Mouse (Mus musculus) midbrain, embryonic 16.5 days (tissue): Measurements from ENCODE around the gene Smarcd3. TPM values are rescaled to one million over a fixed set of nuclear protein-coding genes. Genes with fewer than 3 reads are reported as not detected.

ENCODE experiments used
- ATAC-seq: fragments of 200-750 bp; cut with Nextera tagmentation; 2 replicates; pipeline ENCODE4 v1.8.0; 2017; ENCODE audit warnings: moderate TSS enrichment
- H3K27ac ChIP-seq: fragments of 300-500 bp; sonication (generic); 2 replicates; pipeline ENCODE4 v1.5.1; 2014; ENCODE audit warnings: mild to moderate bottlenecking, low read length, mixed read lengths
- H3K27me3 ChIP-seq: fragments of 300-500 bp; sonication (generic); 2 replicates; pipeline ENCODE4 v1.6.1; 2014; ENCODE audit warnings: low read depth, low read length, mixed read lengths; ENCODE audit not compliant: control insufficient read depth, insufficient read depth
- H3K36me3 ChIP-seq: fragments of 300-500 bp; sonication (generic); 2 replicates; pipeline ENCODE4 v1.6.1; 2014; ENCODE audit warnings: mild to moderate bottlenecking, low read length, moderate library complexity, mixed read lengths; ENCODE audit not compliant: control insufficient read depth, insufficient read depth
- H3K4me1 ChIP-seq: fragments of 300-500 bp; sonication (generic); 2 replicates; pipeline ENCODE4 v1.6.1; 2014; ENCODE audit warnings: mild to moderate bottlenecking, low read length, mixed read lengths; ENCODE audit not compliant: control insufficient read depth, insufficient read depth
- H3K4me2 ChIP-seq: fragments of 300-500 bp; sonication (generic); 2 replicates; pipeline ENCODE4 v1.6.1; 2014; ENCODE audit warnings: mild to moderate bottlenecking, low read length, mixed read lengths
- H3K4me3 ChIP-seq: fragments of 300-500 bp; sonication (generic); 2 replicates; pipeline ENCODE4 v1.5.1; 2014; ENCODE audit warnings: low read depth, mild to moderate bottlenecking, low read length, moderate library complexity, mixed read lengths
- H3K9ac ChIP-seq: fragments of 300-500 bp; sonication (generic); 2 replicates; pipeline ENCODE4 v1.6.1; 2014; ENCODE audit warnings: low read depth, low read length, mixed read lengths
- H3K9me3 ChIP-seq: fragments of 300-500 bp; sonication (generic); replicated peaks from 2 replicates; pipeline ENCODE4 v1.6.1; 2014; ENCODE audit warnings: mild to moderate bottlenecking, low read length, mixed read lengths; ENCODE audit not compliant: control insufficient read depth, poor library complexity, severe bottlenecking
- WGBS: fragments of 180-500 bp; shearing (Covaris S2); extraction: QIAGEN DNeasy Blood & Tissue Kit; methylation state at CpG from one replicate; pipeline ENCODE4 v1.1.7; 2014; 5-methylcytosine and 5-hydroxymethylcytosine counted together
- polyA plus RNA-seq: library from polyadenylated mRNA; unstranded; fragments of >200 nt; fragmentation: Nextera tagmentation; extraction: Ambion mirVana; gene quantifications from 2 replicates; pipeline ENCODE4 v1.2.1, GENCODE M21; 2015

The Smarcd3 gene
- polyA plus RNA-seq, 1 experiment from 2014 or later = 192 TPM

GRCm38 (mm10) chr5:24649701-24650100, 25.5 kb upstream of the Smarcd3 start:
- Histone ChIP-seq H3K27me3 (no peaks in the 10 kb centered on the region), H3K4me1 (0 out of 2 replicates have a peak, but pooled peaks cover 3% of the 10 kb centered on the region), H3K4me2 (no peak overlapping the region), H3K4me3 (no peak overlapping the region), H3K9me3 (no peaks in the 10 kb centered on the region), H3K27ac (no peak overlapping the region), H3K36me3 (no peaks in the 10 kb centered on the region), H3K9ac (no peak overlapping the region)
- WGBS = 77% methylated on average over 7 of the region's 7 CpGs
- no peak for ATAC-seq

- no peaks in the 10 kb centered on the region for H3K27me3 ChIP-seq
- 59% methylated on average over 4 of the region's 4 CpGs for WGBS
- H3K27ac ChIP-seq = no peak overlapping the region
- no peak overlapping the region for H3K4me3 ChIP-seq
- no peaks in the 10 kb centered on the region for H3K9me3 ChIP-seq
- H3K4me1 ChIP-seq = 0 out of 2 replicates have a peak, but pooled peaks cover 3% of the 10 kb centered on the region
- ATAC-seq = no peak
- H3K9ac ChIP-seq = no peak overlapping the region
- no peak overlapping the region for H3K4me2 ChIP-seq
- H3K36me3 ChIP-seq = no peaks in the 10 kb centered on the region
Observed at GRCm38 (mm10) chr5:24649231-24649630, 25.0 kb upstream of the Smarcd3 start.

- no peaks in the 10 kb centered on the region for H3K9me3 ChIP-seq
- no peak overlapping the region for H3K4me2 ChIP-seq
- WGBS = 83% methylated on average over 1 of the region's 1 CpGs
- H3K36me3 ChIP-seq = no peaks in the 10 kb centered on the region
- H3K27me3 ChIP-seq = no peaks in the 10 kb centered on the region
- no peak overlapping the region for H3K27ac ChIP-seq
- H3K4me1 ChIP-seq = no peaks in the 10 kb centered on the region
- ATAC-seq = no peak
- H3K4me3 ChIP-seq = no peak overlapping the region
- no peak overlapping the region for H3K9ac ChIP-seq
Observed at GRCm38 (mm10) chr5:24645454-24645853, 21.2 kb upstream of the Smarcd3 start.

DNA sequence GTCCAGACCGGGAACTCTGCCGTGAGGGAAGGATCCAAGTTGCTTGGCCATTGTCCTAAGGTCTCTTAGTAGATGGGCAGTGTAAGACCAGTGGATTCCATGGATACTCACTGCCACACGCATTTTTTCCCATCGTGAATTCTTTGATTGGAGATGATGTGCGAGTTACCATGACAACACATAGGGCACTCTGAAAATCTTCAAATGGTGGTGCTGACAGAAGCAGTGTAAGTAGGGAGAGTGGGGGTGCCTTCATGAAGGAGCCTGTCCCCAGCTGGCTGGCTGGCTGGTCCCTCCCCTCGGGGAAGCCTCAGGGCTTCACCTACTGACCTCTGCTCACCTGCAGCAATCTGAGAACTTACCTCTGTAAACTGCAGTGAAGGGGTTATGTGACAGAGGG, 14.9 kb upstream of the Smarcd3 start:
- Histone ChIP-seq H3K4me1 (peaks cover 13% of the 10 kb centered on the region), H3K27ac (peak overlapping the region; percentile 71), H3K27me3 (no peaks in the 10 kb centered on the region), H3K36me3 (no peaks in the 10 kb centered on the region), H3K4me3 (no peak overlapping the region), H3K4me2 (no peak overlapping the region), H3K9ac (peak overlapping the region; percentile 18; the same call in 1 of the 2 replicates), H3K9me3 (no peaks in the 10 kb centered on the region)
- 53% methylated on average over 6 of the region's 6 CpGs for WGBS
- peak; percentile 71 for ATAC-seq

GRCm38 (mm10) chr5:24638131-24638530, 13.9 kb upstream of the Smarcd3 start:
- ATAC-seq = no peak
- Histone ChIP-seq H3K9ac (no peak overlapping the region), H3K4me3 (no peak overlapping the region), H3K36me3 (no peaks in the 10 kb centered on the region), H3K27ac (no peak overlapping the region), H3K9me3 (no peaks in the 10 kb centered on the region), H3K4me2 (no peak overlapping the region), H3K27me3 (no peaks in the 10 kb centered on the region), H3K4me1 (peaks cover 13% of the 10 kb centered on the region)
- WGBS = 65% methylated on average over 6 of the region's 6 CpGs

- Histone ChIP-seq H3K4me3 (no peak overlapping the region), H3K27me3 (no peaks in the 10 kb centered on the region), H3K9ac (no peak overlapping the region), H3K27ac (no peak overlapping the region), H3K36me3 (no peaks in the 10 kb centered on the region), H3K4me1 (peaks cover 13% of the 10 kb centered on the region), H3K9me3 (no peaks in the 10 kb centered on the region), H3K4me2 (no peak overlapping the region)
- WGBS = 79% methylated on average over 4 of the region's 4 CpGs
- no peak for ATAC-seq
Observed at GRCm38 (mm10) chr5:24636987-24637386, 12.8 kb upstream of the Smarcd3 start.

GRCm38 (mm10) chr5:24635526-24636141, 11.4 kb upstream of the Smarcd3 start:
- H3K36me3 ChIP-seq = no peaks in the 10 kb centered on the region
- H3K4me3 ChIP-seq = no peak overlapping the region
- no peak overlapping the region for H3K9ac ChIP-seq
- no peaks in the 10 kb centered on the region for H3K27me3 ChIP-seq
- 51% methylated on average over 6 of the region's 6 CpGs for WGBS
- ATAC-seq = no peak
- no peak overlapping the region for H3K4me2 ChIP-seq
- H3K27ac ChIP-seq = no peak overlapping the region
- no peaks in the 10 kb centered on the region for H3K9me3 ChIP-seq
- peaks cover 13% of the 10 kb centered on the region for H3K4me1 ChIP-seq

DNA sequence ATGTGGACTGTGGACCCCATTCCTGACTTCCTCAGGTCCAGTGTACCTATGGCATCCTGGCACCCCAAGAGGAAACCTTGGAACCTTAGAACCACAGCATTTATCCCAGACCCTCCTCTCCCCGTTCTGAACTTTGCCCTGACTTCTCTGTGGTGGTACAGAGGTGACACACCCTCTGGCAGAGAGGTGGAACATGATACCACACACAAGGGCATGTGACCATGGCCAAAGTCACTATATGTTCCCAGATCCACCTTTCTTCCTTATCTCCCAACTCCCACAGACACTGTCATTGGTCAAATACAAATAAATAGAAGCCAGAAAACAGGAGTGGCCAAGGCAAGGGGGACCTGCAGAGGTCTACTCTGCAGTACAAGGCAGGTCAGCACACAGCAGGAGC, 10.9 kb upstream of the Smarcd3 start:
- H3K4me1 ChIP-seq = peaks cover 13% of the 10 kb centered on the region
- no peaks in the 10 kb centered on the region for H3K9me3 ChIP-seq
- H3K4me2 ChIP-seq = no peak overlapping the region
- H3K27ac ChIP-seq = no peak overlapping the region
- H3K9ac ChIP-seq = no peak overlapping the region
- no peaks in the 10 kb centered on the region for H3K27me3 ChIP-seq
- no peak overlapping the region for H3K4me3 ChIP-seq
- no peaks in the 10 kb centered on the region for H3K36me3 ChIP-seq
- 54% methylated on average over 1 of the region's 1 CpGs for WGBS
- no peak for ATAC-seq

DNA sequence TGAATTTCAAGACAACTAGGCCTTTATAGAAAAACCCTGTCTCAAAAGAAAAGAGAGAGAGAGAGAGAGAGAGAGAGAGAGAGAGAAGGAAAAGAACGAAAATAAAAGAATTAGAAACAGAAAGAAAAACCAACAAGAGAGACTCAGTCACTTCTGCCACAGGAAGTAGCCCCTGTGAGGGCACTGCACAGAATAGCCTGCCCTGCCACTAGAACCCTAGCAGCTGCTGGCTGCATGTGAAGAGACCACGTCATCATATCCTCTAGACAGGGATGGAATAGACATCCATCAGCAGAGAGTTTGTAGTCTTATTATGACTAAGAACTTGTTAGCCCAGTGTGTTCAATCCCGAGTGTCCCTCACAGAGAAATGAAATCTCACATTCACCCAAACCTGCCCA, 5.5 kb upstream of the Smarcd3 start:
- Histone ChIP-seq H3K4me1 (peaks cover 4% of the 10 kb centered on the region), H3K9me3 (no peaks in the 10 kb centered on the region), H3K4me3 (no peak overlapping the region), H3K27me3 (no peaks in the 10 kb centered on the region), H3K9ac (no peak overlapping the region), H3K4me2 (no peak overlapping the region), H3K27ac (no peak overlapping the region), H3K36me3 (no peaks in the 10 kb centered on the region)
- 70% methylated on average over 3 of the region's 3 CpGs for WGBS
- ATAC-seq = no peak
